ENCODE assay signal across 15 mouse cellular contexts in genomic region chr2:70995900-70996299, GRCm38 (mm10). TPM values are rescaled to one million over a fixed set of nuclear protein-coding genes. Genes with fewer than 3 reads are reported as not detected.
DNase-seq lines count a peak whose midpoint lies in the region; ATAC-seq and TF ChIP-seq lines count a peak whose summit lies in the region.
"Had no signal": no experiment of that assay in that cellular context is flagged by ENCODE, and none has a peak within 500 bp of the region (broad histone marks: within the 10 kb centered on the region; RNA-seq: fewer than 3 reads in every experiment).

No protein-coding gene starts in this region.

- no peak for TF ChIP-seq CTCF in liver, embryonic 14.5 days (IDR thresholded peaks at IDR 0.05; ENCODE audit: low read depth)

- WGBS in liver, embryonic 14.5 days (ENCODE audit: insufficient replicate concordance), result 22% methylated on average over 4 of the region's 4 CpGs

- no peak overlapping the region for H3K9ac ChIP-seq in liver, embryonic 14.5 days (replicated peaks)
- H3K9ac ChIP-seq: embryonic facial prominence, embryonic 15.5 days; forebrain, embryonic 15.5 days; heart, embryonic 12.5 days had no signal

- H3K36me3 ChIP-seq in liver, embryonic 14.5 days (replicated peaks; ENCODE audit: control insufficient read depth, insufficient read depth, low read depth), result no peaks in the 10 kb centered on the region
- H3K36me3 ChIP-seq: embryonic facial prominence, embryonic 15.5 days; forebrain, embryonic 15.5 days; heart, embryonic 12.5 days had no signal

- H3K27ac ChIP-seq in liver, embryonic 14.5 days, result no peak overlapping the region
- H3K27ac ChIP-seq: embryonic facial prominence, embryonic 15.5 days; forebrain, embryonic 15.5 days had no signal

- H3K4me2 ChIP-seq in liver, embryonic 14.5 days (ENCODE audit: low read depth), result peak overlapping the region; percentile 35; the same call in 1 of the 2 replicates
- H3K4me2 ChIP-seq: embryonic facial prominence, embryonic 15.5 days; forebrain, embryonic 15.5 days; heart, embryonic 12.5 days had no signal

- H3K4me3 ChIP-seq in liver, embryonic 14.5 days (ENCODE audit: insufficient read depth in 1 of 2, low read depth in 2 of 2, low read length in 2 of 2), result no peak overlapping the region
- H3K4me3 ChIP-seq: embryonic facial prominence, embryonic 15.5 days; forebrain, embryonic 15.5 days; heart, embryonic 12.5 days had no signal

- H3K27me3 ChIP-seq in liver, embryonic 14.5 days (ENCODE audit: control insufficient read depth, insufficient read depth, low read length), result no peaks in the 10 kb centered on the region
- H3K27me3 ChIP-seq: embryonic facial prominence, embryonic 15.5 days; forebrain, embryonic 15.5 days; heart, embryonic 12.5 days had no signal

- peaks cover 9 to 26% of the 10 kb centered on the region in 2 experiments for H3K4me1 ChIP-seq in liver, embryonic 14.5 days (replicated peaks; ENCODE audit: control insufficient read depth in 2 of 2, insufficient read depth in 2 of 2, low read length in 1 of 2)
- H3K4me1 ChIP-seq: embryonic facial prominence, embryonic 15.5 days; forebrain, embryonic 15.5 days had no signal

- ATAC-seq in liver, embryonic 14.5 days (ENCODE audit: insufficient read depth), result peak; percentile 70
- peak; percentile 46 for ATAC-seq in megakaryocyte progenitor cell, adult 5-6 weeks (replicated peaks; ENCODE audit: poor library complexity)
- ATAC-seq: forebrain, embryonic 15.5 days; hindbrain, embryonic 16.5 days; inflammation-experienced regulatory T-cells, adult 6 months had no signal

- TF ChIP-seq EP300 in liver, embryonic 14.5 days (IDR thresholded peaks at IDR 0.05; ENCODE audit: low read depth), result peak; percentile 77

- DNase-seq in c-Kit-positive CD71-positive TER-119-positive erythroid progenitor cells, embryonic 14.5 days (ENCODE audit: low spot score), result peak; percentile 43
- peak; percentile 32 for DNase-seq in liver
- peak in 1 of 3 experiments; percentile 41 for DNase-seq in liver, embryonic 14.5 days (ENCODE audit: low read depth in 3 of 3, low spot score in 3 of 3)
- DNase-seq in MN1 (ENCODE audit: low spot score), result no peak
- no peak for DNase-seq in adrenal gland, postnatal 25 days
- no peak for DNase-seq in kidney, postnatal 25 days
- DNase-seq: adrenal gland, adult 8-10 months; embryo, embryonic 11 days; heart, postnatal 36 days had no signal

- H3K9me3 ChIP-seq in liver, embryonic 14.5 days (ENCODE audit: control insufficient read depth, low read length), result no peaks in the 10 kb centered on the region
- H3K9me3 ChIP-seq: embryonic facial prominence, embryonic 15.5 days; forebrain, embryonic 15.5 days had no signal

RNA-seq across cellular contexts. Expression of gene Dcaf17, which starts 59.2 kb away (rescaled TPM):
- polyA plus RNA-seq in liver, embryonic 14.5 days (2012; rRNA removed), result 1.8 and 3.2 TPM in 2 replicates
- polyA plus RNA-seq in liver, embryonic 14.5 days (2014; fragmentation: Nextera tagmentation; extraction: Ambion mirVana), result 11.8 and 12.1 TPM in 2 replicates
- 9.4 and 9.6 TPM in 2 replicates for total RNA-seq in megakaryocyte progenitor cell, adult 5-6 weeks (2015)
- 15.1 and 28.8 TPM in 2 replicates for total RNA-seq in megakaryocyte progenitor cell, adult 5-6 weeks (2017)
- total RNA-seq in adrenal gland, postnatal 25 days (2021), result 21.6 and 21.9 TPM in 2 replicates

RNA-seq across cellular contexts. Expression of gene Mettl8, which starts 59.5 kb away (rescaled TPM):
- polyA plus RNA-seq in liver, embryonic 14.5 days (2012; rRNA removed), result 4.3 and 5.3 TPM in 2 replicates
- 9.4 and 9.7 TPM in 2 replicates for polyA plus RNA-seq in liver, embryonic 14.5 days (2014; fragmentation: Nextera tagmentation; extraction: Ambion mirVana)
- total RNA-seq in megakaryocyte progenitor cell, adult 5-6 weeks (2015), result 26.8 and 37.1 TPM in 2 replicates
- 17.5 and 27.8 TPM in 2 replicates for total RNA-seq in megakaryocyte progenitor cell, adult 5-6 weeks (2017)
- total RNA-seq in adrenal gland, postnatal 25 days (2021), result 15.7 and 18.9 TPM in 2 replicates

Comparison
In these comparisons a context has a peak if more than half of its experiments do, and no peak if none do; other contexts are left out.
1. DNase-seq: peak in c-Kit-positive CD71-positive TER-119-positive erythroid progenitor cells, embryonic 14.5 days (single experiment) and liver (single experiment); none in MN1 (single experiment), adrenal gland, postnatal 25 days (single experiment) and kidney, postnatal 25 days (0 of 2).